Mouse (Mus musculus): Measurements from ENCODE around the gene Sema3f. TPM values are rescaled to one million over a fixed set of nuclear protein-coding genes. Genes with fewer than 3 reads are reported as not detected.

The Sema3f gene
- polyA plus RNA-seq, 1 experiment from 2014 or later: 21.3 TPM

- H3K4me1 ChIP-seq: peaks cover 16% of the 10 kb centered on the region
- peaks cover 14% of the 10 kb centered on the region for H3K27me3 ChIP-seq (replicated peaks)
- no peak overlapping the region for H3K4me3 ChIP-seq (replicated peaks)
- no peaks in the 10 kb centered on the region for H3K36me3 ChIP-seq
- no peak for ATAC-seq (ENCODE audit: insufficient read depth, low FRiP score, low read depth)
- H3K4me2 ChIP-seq: peak overlapping the region; percentile 92
- peak overlapping the region; percentile 40; the same call in 1 of the 2 replicates for H3K27ac ChIP-seq
- WGBS: 52% methylated on average over 8 of the region's 8 CpGs
- H3K9me3 ChIP-seq: no peaks in the 10 kb centered on the region
- H3K9ac ChIP-seq: no peak overlapping the region
Measured at GRCm38 (mm10) chr9:107668011-107668410, 42.3 kb downstream of the Sema3f start.

- Histone ChIP-seq H3K9ac (peak overlapping the region; percentile 47), H3K27me3 (replicated peaks) (peaks cover 14% of the 10 kb centered on the region), H3K4me3 (replicated peaks) (peak overlapping the region; percentile 46), H3K27ac (no peak overlapping the region), H3K4me2 (peak overlapping the region; percentile 92), H3K9me3 (no peaks in the 10 kb centered on the region), H3K36me3 (no peaks in the 10 kb centered on the region), H3K4me1 (peaks cover 16% of the 10 kb centered on the region)
- WGBS: under 1% methylated on average over 24 of the region's 24 CpGs
- ATAC-seq (ENCODE audit: insufficient read depth, low FRiP score, low read depth): peak; percentile 88
Measured at GRCm38 (mm10) chr9:107667219-107667618, 43.1 kb downstream of the Sema3f start.

- H3K27me3 ChIP-seq (replicated peaks): peaks cover 14% of the 10 kb centered on the region
- peak overlapping the region; percentile 92 for H3K4me2 ChIP-seq
- no peak for ATAC-seq (ENCODE audit: insufficient read depth, low FRiP score, low read depth)
- no peak overlapping the region for H3K27ac ChIP-seq
- no peaks in the 10 kb centered on the region for H3K36me3 ChIP-seq
- no peaks in the 10 kb centered on the region for H3K9me3 ChIP-seq
- peak overlapping the region; percentile 46 for H3K4me3 ChIP-seq (replicated peaks)
- H3K9ac ChIP-seq: peak overlapping the region; percentile 47
- peaks cover 16% of the 10 kb centered on the region for H3K4me1 ChIP-seq
- WGBS: under 1% methylated on average over 30 of the region's 30 CpGs
Measured at GRCm38 (mm10) chr9:107666751-107667205, 43.5 kb downstream of the Sema3f start.

- Histone ChIP-seq H3K9ac (no peak overlapping the region), H3K4me1 (peaks cover 18% of the 10 kb centered on the region), H3K36me3 (no peaks in the 10 kb centered on the region), H3K9me3 (no peaks in the 10 kb centered on the region), H3K4me2 (0 out of 2 replicates have a peak overlapping the region, but pooled peaks have one; percentile 1), H3K27me3 (replicated peaks) (peaks cover 14% of the 10 kb centered on the region), H3K4me3 (replicated peaks) (0 out of 2 replicates have a peak overlapping the region, but pooled peaks have one; percentile 46), H3K27ac (no peak overlapping the region)
- no peak for ATAC-seq (ENCODE audit: insufficient read depth, low FRiP score, low read depth)
- 78% methylated on average over 7 of the region's 7 CpGs for WGBS
Measured at GRCm38 (mm10) chr9:107665308-107665707, 45.0 kb downstream of the Sema3f start.

- no peak overlapping the region for H3K27ac ChIP-seq
- no peak overlapping the region for H3K4me2 ChIP-seq
- ATAC-seq (ENCODE audit: insufficient read depth, low FRiP score, low read depth): no peak
- 65% methylated on average over 9 of the region's 9 CpGs for WGBS
- no peaks in the 10 kb centered on the region for H3K36me3 ChIP-seq
- peaks cover 14% of the 10 kb centered on the region for H3K27me3 ChIP-seq (replicated peaks)
- no peak overlapping the region for H3K9ac ChIP-seq
- no peaks in the 10 kb centered on the region for H3K9me3 ChIP-seq
- H3K4me3 ChIP-seq (replicated peaks): no peak overlapping the region
- peaks cover 18% of the 10 kb centered on the region for H3K4me1 ChIP-seq
Measured at GRCm38 (mm10) chr9:107663525-107663924, 46.8 kb downstream of the Sema3f start.

GRCm38 (mm10) chr9:107662342-107662741 is 47.9 kb downstream of the Sema3f start:
- WGBS: 68% methylated on average over 8 of the region's 8 CpGs
- H3K27ac ChIP-seq: no peak overlapping the region
- no peak overlapping the region for H3K4me3 ChIP-seq (replicated peaks)
- H3K27me3 ChIP-seq (replicated peaks): peaks cover 14% of the 10 kb centered on the region
- H3K36me3 ChIP-seq: no peaks in the 10 kb centered on the region
- no peak for ATAC-seq (ENCODE audit: insufficient read depth, low FRiP score, low read depth)
- peaks cover 16% of the 10 kb centered on the region for H3K4me1 ChIP-seq
- H3K4me2 ChIP-seq: no peak overlapping the region
- H3K9me3 ChIP-seq: no peaks in the 10 kb centered on the region
- no peak overlapping the region for H3K9ac ChIP-seq

GRCm38 (mm10) chr9:107660777-107661176 is 49.5 kb downstream of the Sema3f start:
- H3K4me2 ChIP-seq: no peak overlapping the region
- no peak; the same call in 1 of the 2 replicates for ATAC-seq (ENCODE audit: insufficient read depth, low FRiP score, low read depth)
- 57% methylated on average over 3 of the region's 3 CpGs for whole genome bisulfite sequencing
- H3K36me3 ChIP-seq: no peaks in the 10 kb centered on the region
- H3K9me3 ChIP-seq: no peaks in the 10 kb centered on the region
- H3K4me1 ChIP-seq: peaks cover 3% of the 10 kb centered on the region; the same call in 1 of the 2 replicates
- peaks cover 6% of the 10 kb centered on the region for H3K27me3 ChIP-seq (replicated peaks)
- 0 out of 2 replicates have a peak overlapping the region, but pooled peaks have one; percentile 32 for H3K27ac ChIP-seq
- H3K9ac ChIP-seq: no peak overlapping the region
- H3K4me3 ChIP-seq (replicated peaks): no peak overlapping the region

GRCm38 (mm10) chr9:107659961-107660360 is 50.3 kb downstream of the Sema3f start:
- H3K36me3 ChIP-seq: no peaks in the 10 kb centered on the region
- peak overlapping the region; percentile 32 for H3K27ac ChIP-seq
- H3K9ac ChIP-seq: no peak overlapping the region
- H3K4me1 ChIP-seq: 0 out of 2 replicates have a peak, but pooled peaks cover 3% of the 10 kb centered on the region
- H3K4me2 ChIP-seq: no peak overlapping the region
- H3K9me3 ChIP-seq: no peaks in the 10 kb centered on the region
- H3K27me3 ChIP-seq (replicated peaks): no peaks in the 10 kb centered on the region
- WGBS: 87% methylated on average over 3 of the region's 3 CpGs
- no peak overlapping the region for H3K4me3 ChIP-seq (replicated peaks)
- no peak for ATAC-seq (ENCODE audit: insufficient read depth, low FRiP score, low read depth)

- Histone ChIP-seq H3K27ac (peak overlapping the region; percentile 26; the same call in 1 of the 2 replicates), H3K36me3 (no peaks in the 10 kb centered on the region), H3K4me1 (0 out of 2 replicates have a peak, but pooled peaks cover 3% of the 10 kb centered on the region), H3K9ac (no peak overlapping the region), H3K4me3 (replicated peaks) (no peak overlapping the region), H3K4me2 (no peak overlapping the region), H3K27me3 (replicated peaks) (no peaks in the 10 kb centered on the region), H3K9me3 (no peaks in the 10 kb centered on the region)
- no peak; the same call in 1 of the 2 replicates for ATAC-seq (ENCODE audit: insufficient read depth, low FRiP score, low read depth)
- WGBS: 70% methylated on average over 10 of the region's 10 CpGs
Measured at GRCm38 (mm10) chr9:107659551-107659950, 50.7 kb downstream of the Sema3f start.

GRCm38 (mm10) chr9:107658096-107658495 is 52.2 kb downstream of the Sema3f start:
- H3K4me2 ChIP-seq: no peak overlapping the region
- H3K4me1 ChIP-seq: 0 out of 2 replicates have a peak, but pooled peaks cover 3% of the 10 kb centered on the region
- H3K4me3 ChIP-seq (replicated peaks): no peak overlapping the region
- no peaks in the 10 kb centered on the region for H3K27me3 ChIP-seq (replicated peaks)
- H3K27ac ChIP-seq: no peak overlapping the region
- WGBS: 85% methylated on average over 6 of the region's 6 CpGs
- H3K9me3 ChIP-seq: no peaks in the 10 kb centered on the region
- ATAC-seq (ENCODE audit: insufficient read depth, low FRiP score, low read depth): no peak
- no peaks in the 10 kb centered on the region for H3K36me3 ChIP-seq
- no peak overlapping the region for H3K9ac ChIP-seq

GRCm38 (mm10) chr9:107657144-107657543 is 53.1 kb downstream of the Sema3f start:
- Histone ChIP-seq H3K9me3 (no peaks in the 10 kb centered on the region), H3K9ac (no peak overlapping the region), H3K36me3 (no peaks in the 10 kb centered on the region), H3K4me1 (0 out of 2 replicates have a peak, but pooled peaks cover 3% of the 10 kb centered on the region), H3K4me2 (no peak overlapping the region), H3K27ac (no peak overlapping the region), H3K27me3 (replicated peaks) (no peaks in the 10 kb centered on the region), H3K4me3 (replicated peaks) (no peak overlapping the region)
- ATAC-seq (ENCODE audit: insufficient read depth, low FRiP score, low read depth): no peak
- 89% methylated on average over 5 of the region's 5 CpGs for WGBS

GRCm38 (mm10) chr9:107654585-107654984 is 55.7 kb downstream of the Sema3f start:
- Histone ChIP-seq H3K4me3 (replicated peaks) (no peak overlapping the region), H3K9ac (no peak overlapping the region), H3K27ac (no peak overlapping the region), H3K9me3 (no peaks in the 10 kb centered on the region), H3K4me2 (no peak overlapping the region), H3K36me3 (no peaks in the 10 kb centered on the region), H3K27me3 (replicated peaks) (no peaks in the 10 kb centered on the region), H3K4me1 (peaks cover 7% of the 10 kb centered on the region; the same call in 1 of the 2 replicates)
- no peak for ATAC-seq (ENCODE audit: insufficient read depth, low FRiP score, low read depth)
- WGBS: 72% methylated on average over 4 of the region's 4 CpGs
